Mouse (Mus musculus) B cell, adult (primary cell): ENCODE measurements around the gene Naif1. TPM values are rescaled to one million over a fixed set of nuclear protein-coding genes. Genes with fewer than 3 reads are reported as not detected.

Experiments used
- total RNA-seq: library from RNA; stranded (reverse); gene quantifications from 4 replicates; pipeline ENCODE4 v1.2.4, GENCODE M21; 2023; ENCODE audit not compliant: inconsistent age

Naif1 gene
- total RNA-seq: 4.0 to 5.6 TPM (median 4.4 TPM) in 4 replicates

GRCm38 (mm10) chr2:32449761-32450754 lies at the start of gene Naif1:
Naif1 (plus strand) TSS chr2:32450457.

DNA sequence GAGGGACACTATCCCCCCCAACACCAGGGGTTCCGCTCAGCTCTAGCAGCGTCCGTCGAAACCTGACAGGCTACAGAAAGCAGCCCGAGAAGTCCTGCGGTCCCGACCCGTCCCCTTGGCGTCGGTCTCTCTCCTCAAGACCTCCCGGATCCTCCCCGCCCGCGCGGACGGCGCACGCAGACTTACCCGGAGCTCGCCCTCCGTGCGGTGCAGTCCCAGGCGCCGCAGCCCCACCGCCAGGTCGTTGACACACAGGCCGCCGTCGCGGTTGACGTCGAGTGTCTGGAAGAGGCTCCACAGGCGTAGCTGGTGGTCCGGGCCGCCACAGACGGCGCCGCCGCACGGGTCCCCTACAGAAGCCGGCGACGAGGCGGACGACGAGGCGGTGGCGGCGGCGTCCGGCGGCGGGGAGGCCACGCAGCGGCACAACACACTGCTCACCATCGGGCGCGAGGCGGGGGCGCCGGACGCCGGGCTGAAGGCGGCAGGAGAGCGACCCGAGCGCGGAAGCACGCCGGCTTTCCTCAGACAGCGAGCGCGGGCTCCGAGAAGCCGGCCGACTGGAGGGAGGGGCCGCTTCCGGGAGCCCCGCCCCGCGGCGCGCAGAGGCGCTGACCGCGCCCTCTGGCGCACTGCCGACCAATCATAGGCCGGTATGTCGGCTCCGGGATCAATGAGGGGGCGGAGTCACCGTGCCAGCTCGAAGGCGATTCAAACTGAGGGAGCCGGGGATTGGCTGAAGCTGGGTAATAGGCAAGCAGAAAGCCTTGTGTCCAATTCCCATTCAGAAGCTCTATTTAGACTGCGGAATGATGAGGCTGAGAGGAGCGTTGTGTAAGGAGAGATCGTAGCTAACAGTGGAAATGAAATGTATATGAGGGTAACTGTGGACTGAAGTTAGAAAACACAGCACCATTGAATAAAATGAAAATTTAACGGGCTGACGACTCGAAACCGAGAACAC lies 906 bp downstream of the Naif1 start, which contains the start of gene Slc25a25:
TSS of gene Slc25a25 (minus strand) at position 565 of the 964 bp plus-strand sequence.

Other genes starting within 250 kb of the Naif1 start
- 17.6 to 21.2 TPM (median 19.9 TPM) in 4 replicates for gene Pomt1, start 213.9 kb upstream of the Naif1 start, total RNA-seq
- 109 to 127 TPM (median 120 TPM) in 4 replicates for gene Uck1, start 190.3 kb upstream of the Naif1 start, total RNA-seq
- 56.2 to 71.6 TPM (median 64.4 TPM) in 4 replicates for gene Golga2, start 163.1 kb upstream of the Naif1 start, total RNA-seq
- gene Swi5, start 162.4 kb upstream of the Naif1 start, total RNA-seq: 88.2 to 99.8 TPM (median 91.9 TPM) in 4 replicates
- gene Ciz1, start 98.1 kb upstream of the Naif1 start, total RNA-seq: 126 to 147 TPM (median 133 TPM) in 4 replicates
- not detected in 4 replicates for gene Dnm1, start 97.1 kb upstream of the Naif1 start, total RNA-seq
- gene 1110008P14Rik, start 68.5 kb upstream of the Naif1 start, total RNA-seq: 46.4 to 54.8 TPM (median 49.3 TPM) in 4 replicates
- 0.93 to 1.2 TPM (median 1.0 TPM) in 3 of 4 replicates, not detected in the other for gene Lcn2, start 62.2 kb upstream of the Naif1 start, total RNA-seq
- 5.7 to 12.4 TPM (median 10.7 TPM) in 4 replicates for gene Ptges2, start 54.6 kb upstream of the Naif1 start, total RNA-seq
- 34.7 to 41.9 TPM (median 39.7 TPM) in 4 replicates for gene Slc25a25, start 988 bp downstream of the Naif1 start, total RNA-seq
- 61.5 to 65.8 TPM (median 63.9 TPM) in 4 replicates for gene Fam102a, start 84.9 kb downstream of the Naif1 start, total RNA-seq
- gene Dpm2, start 120.4 kb downstream of the Naif1 start, total RNA-seq: 66.0 to 73.0 TPM (median 69.5 TPM) in 4 replicates
- 0.64 to 0.84 TPM (median 0.79 TPM) in 4 replicates for gene Pip5kl1, start 124.3 kb downstream of the Naif1 start, total RNA-seq
- not detected in 4 replicates for gene 9430097D07Rik, start 125.2 kb downstream of the Naif1 start, total RNA-seq
- 60.4 to 66.2 TPM (median 64.5 TPM) in 4 replicates for gene St6galnac4, start 136.6 kb downstream of the Naif1 start, total RNA-seq
- gene St6galnac6, start 149.3 kb downstream of the Naif1 start, total RNA-seq: 7.2 to 13.8 TPM (median 9.2 TPM) in 4 replicates
- gene Ak1, start 171.3 kb downstream of the Naif1 start, total RNA-seq: 0.26 to 1.2 TPM (median 0.62 TPM) in 4 replicates
- 0.45 to 0.99 TPM (median 0.67 TPM) in 4 replicates for gene Eng, start 196.1 kb downstream of the Naif1 start, total RNA-seq